In the genomic region with DNA sequence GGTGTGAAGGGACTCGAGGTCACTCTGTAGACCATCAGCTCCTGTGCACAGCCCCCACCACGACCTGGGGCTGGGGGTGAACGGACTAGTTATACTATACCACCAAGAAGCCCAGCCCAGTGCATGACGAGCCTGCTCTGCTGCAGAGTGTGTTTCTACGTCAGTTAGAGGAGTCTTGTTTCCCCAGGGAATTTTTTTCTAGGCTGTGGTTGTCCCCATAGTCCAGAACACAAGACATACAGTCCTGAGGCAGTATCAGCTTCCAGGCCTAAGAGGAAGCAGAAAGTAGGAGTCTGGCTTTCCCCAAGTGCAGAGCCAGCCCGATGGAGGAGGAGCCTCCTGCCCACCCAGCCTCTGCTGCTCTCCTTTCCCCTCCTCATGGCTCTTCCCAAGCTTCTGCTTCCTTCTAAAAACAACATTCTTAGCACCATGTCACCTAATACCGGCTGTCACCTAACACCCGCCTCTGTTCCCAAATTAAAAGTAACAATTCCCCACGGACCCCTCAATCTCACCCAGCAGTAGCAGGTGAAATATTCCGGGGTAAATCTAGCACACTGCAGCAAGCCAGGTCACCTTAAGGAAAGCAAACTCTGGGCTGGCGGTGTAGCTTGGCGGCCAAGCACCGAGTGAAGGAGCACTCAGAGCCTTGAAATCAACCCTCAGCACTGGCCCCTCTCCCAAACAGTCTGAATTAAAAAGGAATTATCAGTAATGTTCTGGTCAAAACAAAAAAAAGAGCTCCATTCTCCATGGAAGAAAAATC, we compare ENCODE assay signal across 8 mouse cellular contexts. TPM values are rescaled to one million over a fixed set of nuclear protein-coding genes. Genes with fewer than 3 reads are reported as not detected.
DNase-seq lines count a peak whose midpoint lies in the region; ATAC-seq lines count a peak whose summit lies in the region.
"Had no signal": no experiment of that assay in that cellular context is flagged by ENCODE, and none has a peak within 500 bp of the region (broad histone marks: within the 10 kb centered on the region; RNA-seq: fewer than 3 reads in every experiment).

No protein-coding gene starts in this region.

- peaks cover 13% of the 10 kb centered on the region for H3K4me1 ChIP-seq in liver, embryonic 11.5 days (replicated peaks; ENCODE audit: control insufficient read depth, insufficient read depth, low read length)
- H3K4me1 ChIP-seq in heart, embryonic 15.5 days (replicated peaks): peaks cover 29% of the 10 kb centered on the region
- H3K4me1 ChIP-seq in neural tube, embryonic 14.5 days (ENCODE audit: control insufficient read depth, insufficient read depth, low read length): no peaks in the 10 kb centered on the region

- 39% methylated on average over 13 of the region's 13 CpGs for WGBS in liver, embryonic 11.5 days
- WGBS in heart, embryonic 15.5 days: 16% methylated on average over 13 of the region's 13 CpGs
- 44% methylated on average over 13 of the region's 13 CpGs for WGBS in neural tube, embryonic 14.5 days

- no peaks in the 10 kb centered on the region for H3K9me3 ChIP-seq in liver, embryonic 11.5 days (ENCODE audit: control insufficient read depth, low read length)
- no peaks in the 10 kb centered on the region for H3K9me3 ChIP-seq in heart, embryonic 15.5 days (replicated peaks)
- H3K9me3 ChIP-seq in neural tube, embryonic 14.5 days (ENCODE audit: control insufficient read depth, low read length): no peaks in the 10 kb centered on the region
- H3K9me3 ChIP-seq: liver, embryonic 13.5 days had no signal

- H3K9ac ChIP-seq in liver, embryonic 11.5 days (ENCODE audit: low read depth, low read length): peak overlapping the region; percentile 25; the same call in 1 of the 2 replicates
- H3K9ac ChIP-seq in heart, embryonic 15.5 days: no peak overlapping the region
- no peak overlapping the region for H3K9ac ChIP-seq in neural tube, embryonic 14.5 days (replicated peaks; ENCODE audit: low read depth, low read length)
- H3K9ac ChIP-seq: liver, embryonic 13.5 days had no signal

- peak overlapping the region; percentile 52 for H3K27ac ChIP-seq in liver, embryonic 11.5 days (ENCODE audit: low read depth, low read length)
- H3K27ac ChIP-seq in heart, embryonic 15.5 days: peak overlapping the region; percentile 47
- no peak overlapping the region for H3K27ac ChIP-seq in neural tube, embryonic 14.5 days (ENCODE audit: low read depth, low read length)
- H3K27ac ChIP-seq: liver, embryonic 13.5 days had no signal

- no peak for DNase-seq in liver, embryonic 11.5 days (ENCODE audit: low spot score)
- no peak for DNase-seq in liver
- peak; percentile 50 for DNase-seq in embryo, embryonic 10.5 days (ENCODE audit: low spot score)
- no peak for DNase-seq in thymus, postnatal 36 days
- DNase-seq in adrenal gland, postnatal 4 days (ENCODE audit: low spot score in 2 of 2): no peak
- DNase-seq: liver, embryonic 13.5 days had no signal

- H3K4me3 ChIP-seq in liver, embryonic 11.5 days (ENCODE audit: low read depth, low read length): no peak overlapping the region
- no peak overlapping the region for H3K4me3 ChIP-seq in heart, embryonic 15.5 days
- no peak overlapping the region for H3K4me3 ChIP-seq in neural tube, embryonic 14.5 days (ENCODE audit: low read depth, low read length)
- H3K4me3 ChIP-seq: liver, embryonic 13.5 days had no signal

- H3K4me2 ChIP-seq in liver, embryonic 11.5 days: no peak overlapping the region; the same call in 1 of the 2 replicates
- peak overlapping the region; percentile 37 for H3K4me2 ChIP-seq in heart, embryonic 15.5 days
- no peak overlapping the region for H3K4me2 ChIP-seq in neural tube, embryonic 14.5 days (ENCODE audit: low read depth, low read length)
- H3K4me2 ChIP-seq: liver, embryonic 13.5 days had no signal

- no peak for ATAC-seq in liver, embryonic 11.5 days (replicated peaks; ENCODE audit: low FRiP score)
- ATAC-seq in heart, embryonic 15.5 days (replicated peaks; ENCODE audit: insufficient number of reproducible peaks, insufficient read depth, low FRiP score, low read depth): peak; percentile 73
- peak; percentile 44; the same call in 1 of the 2 replicates for ATAC-seq in neural tube, embryonic 14.5 days (ENCODE audit: low read depth)

- H3K27me3 ChIP-seq in liver, embryonic 11.5 days (replicated peaks; ENCODE audit: control insufficient read depth, insufficient read depth, low read length): no peaks in the 10 kb centered on the region
- H3K27me3 ChIP-seq in heart, embryonic 15.5 days: no peaks in the 10 kb centered on the region
- H3K27me3 ChIP-seq in neural tube, embryonic 14.5 days (ENCODE audit: control insufficient read depth, insufficient read depth, low read length): no peaks in the 10 kb centered on the region
- H3K27me3 ChIP-seq: liver, embryonic 13.5 days had no signal

- H3K36me3 ChIP-seq in liver, embryonic 11.5 days (ENCODE audit: control insufficient read depth, insufficient read depth, low read length): no peaks in the 10 kb centered on the region
- 0 out of 2 replicates have a peak, but pooled peaks cover 5% of the 10 kb centered on the region for H3K36me3 ChIP-seq in heart, embryonic 15.5 days
- no peaks in the 10 kb centered on the region for H3K36me3 ChIP-seq in neural tube, embryonic 14.5 days (ENCODE audit: control insufficient read depth, insufficient read depth, low read length)
- H3K36me3 ChIP-seq: liver, embryonic 13.5 days had no signal

RNA-seq across cellular contexts. Expression of gene Rras2, which starts 45.5 kb away (rescaled TPM):
- polyA plus RNA-seq in liver, embryonic 11.5 days (2014; fragmentation: Nextera tagmentation; extraction: Ambion mirVana): 20.1 and 20.4 TPM in 2 replicates
- polyA plus RNA-seq in heart, embryonic 15.5 days (2015; fragmentation: Nextera tagmentation; extraction: Ambion mirVana): 44.1 and 44.6 TPM in 2 replicates
- polyA plus RNA-seq in neural tube, embryonic 14.5 days (2014; fragmentation: Nextera tagmentation; extraction: Ambion mirVana): 18.9 and 22.1 TPM in 2 replicates
- 10 to 100 TPM; 33.5 to 34.8 TPM for total RNA-seq in adrenal gland, postnatal 4 days (2021)
